Mouse (Mus musculus) spleen, adult 2 months (tissue): Measurements from ENCODE around the gene Fgfr2.

Experiments used
- CTCF ChIP-seq: fragments of 200-500 bp; IDR thresholded peaks from 2 replicates; pipeline ENCODE4 v1.5.1; 2011; ENCODE audit warnings: mild to moderate bottlenecking, inconsistent platforms; ENCODE audit not compliant: insufficient read depth, insufficient read length, insufficient replicate concordance; ENCODE audit errors: extremely low read depth
- POLR2A ChIP-seq: fragments of 200-500 bp; IDR thresholded peaks from 2 replicates; pipeline ENCODE4 v1.6.1; 2011; ENCODE audit warnings: low read depth, low read length, inconsistent platforms

- TF ChIP-seq POLR2A (no peak), CTCF (no peak)
Observed at GRCm38 (mm10) chr7:132233732-132234131, 889.4 kb downstream of the Fgfr2 start.
